Mouse (Mus musculus) 3134 (cell line): ENCODE measurements around the gene Reep1.

Source experiments
- DNase-seq: peaks from one replicate; pipeline ENCODE4 v3.0.0-alpha.2; 2011; ENCODE audit warnings: low spot score; ENCODE audit not compliant: insufficient read length; ENCODE audit errors: extremely low read depth

The Reep1 gene

DNA sequence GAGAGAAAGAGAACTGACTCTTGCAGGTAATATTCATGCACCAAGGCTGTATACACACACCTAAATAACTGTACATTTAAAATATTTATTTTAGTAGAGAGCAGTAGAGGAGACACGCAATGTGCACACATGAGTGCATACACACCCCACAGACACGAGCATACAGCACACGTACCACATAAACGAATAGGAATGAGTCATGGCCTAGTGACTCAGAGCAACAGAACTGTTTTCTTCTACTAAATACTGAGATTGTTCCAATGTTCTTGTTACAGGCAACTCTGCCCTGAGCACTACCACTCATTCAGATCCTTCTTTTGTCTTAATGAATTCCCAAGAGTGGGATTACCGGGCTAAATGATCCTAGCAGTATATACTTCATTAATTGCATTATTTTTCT, 70.7 kb downstream of the Reep1 start:
- no peak for DNase-seq

DNA sequence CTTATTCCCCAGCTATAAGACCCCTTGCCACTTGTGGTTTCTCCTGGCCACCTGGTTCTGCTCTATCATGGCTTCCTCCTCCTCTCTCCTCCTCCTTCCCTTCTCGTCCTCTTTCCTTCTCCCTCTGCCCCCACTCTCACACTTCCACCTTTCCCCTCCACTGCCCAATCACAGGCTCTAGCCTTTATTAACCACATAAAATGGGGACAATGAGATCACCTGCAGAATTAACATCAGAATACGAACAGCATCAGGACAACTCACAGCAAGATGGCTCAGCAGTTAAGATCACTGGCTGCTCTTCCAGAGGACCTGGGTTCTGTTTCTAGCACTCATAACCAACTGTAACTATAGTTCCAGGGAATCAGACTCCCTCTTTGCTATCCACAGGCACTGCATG, 72.5 kb downstream of the Reep1 start:
- no peak for DNase-seq

DNA sequence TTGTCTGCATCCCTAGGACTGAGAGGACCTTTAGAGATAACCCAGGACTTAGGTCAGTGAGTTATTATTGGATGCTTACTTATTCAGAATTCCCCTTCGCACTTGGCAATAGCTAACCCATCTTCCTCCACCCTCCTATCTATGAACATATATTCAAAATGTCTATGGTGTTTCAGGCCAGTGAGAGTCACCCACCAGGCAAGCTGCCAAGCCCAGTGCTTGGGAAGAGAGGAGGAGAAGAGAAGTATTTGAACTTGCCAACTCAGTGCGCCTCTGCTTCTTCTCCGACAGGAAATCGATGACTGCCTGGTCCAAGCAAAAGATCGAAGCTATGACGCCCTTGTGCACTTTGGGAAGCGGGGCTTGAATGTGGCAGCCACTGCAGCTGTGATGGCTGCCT, 73.1 kb downstream of the Reep1 start:
- no peak for DNase-seq

DNA sequence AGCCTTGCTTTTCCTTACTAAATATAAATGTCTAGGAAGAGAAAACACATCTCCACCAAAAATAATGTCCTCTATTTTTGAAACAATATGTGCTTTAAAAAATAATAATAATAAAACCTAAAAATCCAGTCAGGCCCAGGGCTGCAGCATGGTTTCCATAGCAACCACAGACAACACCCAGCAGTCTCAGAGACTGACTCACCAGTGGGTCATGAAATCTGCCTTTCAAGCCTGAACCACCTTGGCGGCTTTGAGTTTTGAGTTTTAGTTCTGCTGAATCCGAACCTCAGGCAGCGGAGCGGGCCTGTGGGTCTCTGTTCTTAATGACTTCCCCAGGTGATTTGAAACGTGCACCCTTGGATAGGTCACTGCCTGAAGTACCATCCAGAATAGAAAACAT, 75.8 kb downstream of the Reep1 start:
- DNase-seq = no peak

DNA sequence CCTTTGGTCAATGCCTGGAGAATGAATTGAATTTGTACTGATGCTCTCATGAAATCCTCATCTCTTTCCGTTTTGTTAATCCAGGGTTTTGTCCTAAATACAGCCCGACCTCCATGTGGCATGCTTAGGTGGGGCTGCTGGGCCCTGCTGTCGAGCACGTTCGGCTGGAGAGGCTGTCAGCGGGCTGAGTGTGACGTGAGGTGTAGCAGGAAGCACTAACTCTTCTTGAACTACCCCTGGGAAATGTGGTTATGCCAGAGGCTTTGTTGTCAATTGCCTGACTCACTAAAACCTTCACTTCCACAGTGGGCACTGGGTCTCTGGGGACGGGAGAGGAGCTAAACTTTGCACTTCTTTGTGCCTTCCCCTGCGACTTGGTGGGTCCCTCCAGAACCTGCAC, 81.0 kb downstream of the Reep1 start:
- peak; percentile 61 for DNase-seq

DNA sequence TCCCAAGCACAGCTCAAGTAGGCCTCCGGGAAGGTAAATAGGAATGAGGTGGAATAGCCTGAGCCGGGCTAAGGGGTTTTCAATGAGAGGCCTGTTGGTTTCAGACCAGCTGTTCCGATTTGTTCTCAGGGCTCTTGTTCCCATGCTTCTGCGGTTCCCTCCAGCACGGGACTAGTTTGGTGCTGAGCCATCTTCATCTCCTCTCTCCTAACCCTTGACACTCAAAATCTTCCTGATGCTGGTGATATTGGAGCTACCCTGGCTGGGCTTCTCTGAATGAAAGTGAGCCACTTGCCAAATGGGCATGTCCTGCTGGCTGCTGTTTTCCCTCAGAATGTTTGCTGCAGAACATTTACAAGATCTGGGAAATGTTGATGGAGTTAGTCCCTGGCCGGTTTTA, 84.4 kb downstream of the Reep1 start:
- no peak for DNase-seq

DNA sequence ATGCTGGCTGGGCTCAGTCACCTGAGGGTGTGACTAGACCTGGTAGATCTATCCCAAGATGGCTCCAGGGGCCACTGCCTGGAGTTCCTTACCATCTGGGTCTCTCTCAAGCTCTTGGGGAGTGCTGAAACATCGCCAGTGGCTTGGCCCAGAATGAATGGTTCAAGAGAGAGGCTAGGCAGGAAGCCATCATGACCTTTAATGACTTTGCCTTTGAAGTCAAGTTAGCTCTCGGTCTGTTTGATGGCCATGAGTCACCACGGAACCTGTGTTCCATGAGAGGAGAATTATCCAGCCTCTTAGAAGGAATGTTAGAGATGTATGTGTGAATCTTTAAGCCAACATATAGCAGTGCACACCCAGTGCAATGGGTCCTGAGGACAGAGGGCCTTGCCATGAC, 92.0 kb downstream of the Reep1 start:
- no peak for DNase-seq

DNA sequence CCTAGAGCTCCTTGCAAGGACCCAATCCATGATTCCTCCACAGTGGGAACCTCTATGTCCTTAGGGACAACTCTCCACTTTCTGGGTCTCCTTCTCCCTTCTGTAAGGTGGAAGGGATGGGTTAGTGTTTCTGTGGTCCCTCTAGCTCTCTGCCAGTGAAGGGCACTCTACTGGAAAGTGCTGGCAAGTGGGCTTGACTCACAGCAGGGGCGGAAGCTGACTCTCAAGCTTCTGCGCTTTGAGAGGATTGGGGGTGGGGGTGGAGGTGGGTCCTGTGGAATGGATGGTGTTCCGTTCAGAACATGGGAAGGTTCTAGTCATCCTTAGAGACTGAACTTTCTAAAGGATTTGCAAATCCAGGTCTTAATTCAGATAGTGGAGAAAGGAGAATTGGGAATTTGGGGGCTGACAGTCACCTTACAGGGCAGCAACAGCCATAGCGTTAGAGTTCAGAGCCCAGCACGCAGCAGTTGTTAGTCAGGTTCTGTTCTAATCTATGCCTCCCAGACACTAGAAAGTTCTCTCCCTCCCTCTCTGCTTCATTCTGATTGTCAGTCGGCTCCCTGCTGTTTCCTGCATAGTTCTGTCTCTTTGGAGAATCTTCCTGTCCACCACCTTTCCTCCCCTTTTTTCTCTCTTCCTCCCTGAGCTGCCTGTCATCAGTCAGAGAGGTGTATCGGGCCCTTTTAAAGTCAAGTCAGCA, 93.8 kb downstream of the Reep1 start:
- no peak for DNase-seq

DNA sequence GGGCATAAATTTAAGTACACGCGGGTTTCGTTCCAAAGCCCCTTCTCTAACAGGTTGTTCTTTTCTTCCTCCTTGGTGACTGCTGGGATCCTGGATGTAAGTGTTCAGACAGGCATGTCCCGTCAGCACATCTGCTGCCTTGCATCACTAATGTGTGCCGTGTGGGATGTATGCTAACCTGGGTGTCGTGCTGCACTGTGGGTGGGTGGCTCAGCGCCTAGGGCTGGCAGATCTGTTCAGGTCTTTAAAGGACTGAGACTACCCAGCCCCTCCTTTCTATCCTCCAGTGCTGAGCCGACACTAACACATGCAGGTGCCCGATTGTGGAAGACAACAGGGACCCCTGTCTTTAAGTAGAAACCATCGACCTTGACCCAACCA, 94.3 kb downstream of the Reep1 start:
- DNase-seq = no peak

DNA sequence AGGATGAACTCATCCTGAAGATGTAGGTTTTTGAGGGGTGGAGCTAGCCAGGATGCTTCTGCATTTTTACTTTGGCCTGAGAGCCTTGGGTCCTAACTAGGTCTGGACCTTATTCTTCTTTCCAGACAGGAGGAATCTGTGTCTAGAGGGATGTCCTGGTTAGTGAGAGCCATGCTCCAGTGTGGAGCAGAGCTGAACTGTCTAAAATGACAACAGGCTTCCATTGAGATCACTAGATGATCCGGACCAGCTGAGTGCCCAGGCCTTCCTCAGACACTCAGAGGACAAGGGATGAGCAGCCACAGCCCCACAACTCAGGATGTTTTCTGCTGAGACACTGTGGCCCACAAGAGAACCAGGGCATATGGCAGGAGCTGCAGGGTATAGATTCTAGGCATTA, 96.2 kb downstream of the Reep1 start:
- no peak for DNase-seq

DNA sequence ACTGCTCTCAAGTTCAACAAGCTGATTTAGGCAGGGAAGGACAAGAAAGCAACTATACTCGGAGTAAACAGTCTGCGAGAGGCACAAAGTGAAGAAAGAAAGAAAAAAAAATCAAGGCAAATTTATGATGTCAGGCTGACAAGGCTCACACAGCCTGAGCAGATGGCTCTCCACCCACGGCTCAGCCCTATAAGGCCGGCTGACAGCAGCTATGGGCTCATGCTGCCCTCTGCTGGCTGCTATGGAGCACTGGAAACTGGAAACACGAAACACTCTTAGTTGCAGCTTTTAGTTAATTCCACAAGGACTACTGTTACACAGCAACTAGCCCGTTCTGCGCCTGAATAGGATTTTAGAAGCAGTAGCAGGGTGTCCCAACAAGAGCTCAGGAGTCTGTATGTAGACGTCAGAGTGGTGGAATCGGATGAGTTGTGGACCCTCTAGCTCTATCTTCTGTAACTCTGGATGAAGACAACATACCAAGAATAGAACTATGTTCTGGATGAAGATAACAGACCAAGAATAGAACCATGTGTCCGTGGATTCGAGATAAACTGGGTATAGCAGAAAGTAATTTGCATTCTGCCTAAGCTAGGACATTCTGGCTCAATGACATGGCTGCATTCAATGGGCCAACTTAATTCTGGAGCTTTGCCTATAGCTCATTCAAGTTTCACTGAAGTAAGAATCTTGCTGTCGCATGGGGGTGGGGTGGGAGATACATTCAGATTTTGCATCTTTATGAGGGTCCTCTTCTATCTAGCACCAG, 96.9 kb downstream of the Reep1 start:
- peak; percentile 44 for DNase-seq

DNA sequence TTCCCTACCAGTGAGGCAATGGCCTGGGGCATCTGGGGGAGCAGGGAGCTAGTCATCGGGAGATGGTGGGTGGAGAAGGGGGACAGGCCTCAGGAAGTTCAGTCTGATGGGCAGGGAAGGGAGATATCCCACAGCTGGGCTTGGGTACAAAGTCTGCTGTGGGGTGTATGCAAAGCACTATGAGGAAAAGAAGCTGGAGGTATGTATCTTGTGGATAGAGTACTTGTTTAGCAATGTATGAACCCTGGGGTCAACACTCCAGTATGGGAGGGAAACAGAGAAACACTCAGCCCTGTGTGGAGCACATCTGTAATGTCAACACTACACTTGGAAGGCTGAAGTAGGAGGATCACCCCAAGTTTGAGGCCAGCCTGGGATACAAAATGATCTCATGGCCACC, 99.4 kb downstream of the Reep1 start:
- DNase-seq = no peak

DNA sequence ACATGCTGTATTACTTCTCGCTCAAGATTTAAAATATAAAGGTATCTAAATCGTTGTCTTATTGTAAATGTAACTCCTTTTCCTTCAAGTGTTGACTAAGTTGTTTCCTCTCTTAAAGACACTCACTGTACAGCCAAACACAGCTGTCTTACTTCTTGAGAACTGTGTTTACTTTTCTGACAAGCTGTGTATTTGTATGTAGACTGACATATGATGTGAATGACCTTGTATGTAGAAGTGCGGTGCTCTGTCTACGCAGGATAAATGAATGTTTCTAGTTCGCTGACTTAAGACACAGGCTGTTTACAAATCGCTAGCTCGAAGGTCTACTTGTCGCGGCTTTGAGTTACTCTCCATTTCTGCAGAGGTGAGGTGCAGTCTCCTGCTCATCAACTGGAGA, 102.5 kb downstream of the Reep1 start:
- no peak for DNase-seq

DNA sequence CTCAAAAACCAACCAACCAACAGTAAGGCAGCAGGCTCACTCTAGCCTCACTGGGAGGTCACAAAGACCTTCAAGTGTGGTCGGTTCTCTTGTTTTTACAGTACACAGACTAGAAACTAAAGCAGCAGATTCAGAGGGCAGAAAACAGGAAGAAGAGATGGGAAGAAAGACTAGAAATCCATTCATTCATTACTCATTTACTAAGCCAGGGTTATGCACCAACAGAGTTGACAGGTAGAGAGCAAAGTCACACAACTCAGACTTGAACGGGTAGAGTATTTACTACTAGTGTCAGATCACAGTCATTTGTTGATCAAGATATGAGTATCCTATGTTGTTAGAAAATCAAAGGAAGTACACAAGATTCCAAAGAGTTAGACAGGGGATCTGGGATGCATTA, 105.5 kb downstream of the Reep1 start:
- DNase-seq = no peak

DNA sequence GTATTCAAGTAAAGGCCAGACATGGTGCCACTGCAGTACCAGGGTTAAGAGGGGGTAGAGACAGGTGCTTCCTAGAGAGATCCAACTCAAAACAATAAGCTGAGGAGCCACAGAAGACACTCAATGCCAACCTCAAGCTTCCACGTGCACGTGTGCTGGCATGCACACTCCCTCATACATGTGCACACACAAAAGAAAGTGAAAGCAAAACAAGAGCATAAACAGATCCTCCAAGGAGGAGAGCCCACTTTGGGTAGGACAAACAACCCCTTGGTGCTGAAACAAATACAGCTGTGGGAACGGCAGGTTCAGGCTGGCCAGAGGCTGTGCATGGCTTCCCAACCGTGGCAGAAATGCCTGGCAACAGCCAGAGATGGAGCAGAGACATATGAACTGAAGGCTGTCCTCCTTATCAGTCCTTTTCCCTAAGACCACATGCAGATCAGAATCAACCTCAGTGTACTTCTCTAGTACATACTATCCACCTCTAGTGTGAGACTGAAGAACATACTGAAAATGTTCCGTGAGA, 112.5 kb downstream of the Reep1 start:
- no peak for DNase-seq

DNA sequence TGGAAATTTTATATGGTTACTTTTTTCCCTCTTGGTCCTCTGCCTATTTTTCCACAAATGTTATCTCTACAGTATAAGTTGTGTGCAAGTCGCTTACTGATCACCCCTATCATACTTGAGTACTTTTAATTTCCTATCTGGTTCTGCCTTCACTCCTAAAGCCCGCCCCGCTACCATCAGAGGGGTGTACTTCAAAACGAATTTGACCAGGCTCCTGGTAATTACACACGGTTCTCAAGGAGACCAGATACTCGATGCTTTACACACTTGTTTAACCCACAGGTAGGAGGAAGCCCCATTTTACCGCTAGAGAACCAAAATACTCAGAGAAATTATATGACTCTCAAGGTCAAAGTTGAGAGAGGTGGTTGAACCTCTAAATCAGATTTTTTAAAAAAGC, 115.7 kb downstream of the Reep1 start:
- DNase-seq = no peak

DNA sequence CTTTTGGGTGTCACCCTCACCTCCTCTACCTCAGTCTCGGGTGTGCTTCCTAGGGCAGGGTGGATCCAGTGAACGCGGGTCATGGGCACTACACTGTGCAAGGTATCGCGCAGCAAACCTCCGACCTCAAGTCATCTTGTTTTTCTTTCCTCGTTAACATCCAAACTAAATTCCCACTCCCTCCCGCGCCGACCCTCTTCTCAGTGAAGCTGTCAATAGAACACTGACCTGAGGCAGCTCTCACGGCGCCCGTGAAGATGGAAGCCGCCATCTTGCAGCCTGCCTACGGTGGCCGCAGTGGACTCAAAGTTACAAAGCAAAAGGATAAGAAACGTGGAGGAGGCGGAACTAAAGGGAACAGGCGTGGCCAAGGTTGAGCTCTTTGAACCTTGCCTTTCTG, 116.1 kb downstream of the Reep1 start:
- peak; percentile 74 for DNase-seq

DNA sequence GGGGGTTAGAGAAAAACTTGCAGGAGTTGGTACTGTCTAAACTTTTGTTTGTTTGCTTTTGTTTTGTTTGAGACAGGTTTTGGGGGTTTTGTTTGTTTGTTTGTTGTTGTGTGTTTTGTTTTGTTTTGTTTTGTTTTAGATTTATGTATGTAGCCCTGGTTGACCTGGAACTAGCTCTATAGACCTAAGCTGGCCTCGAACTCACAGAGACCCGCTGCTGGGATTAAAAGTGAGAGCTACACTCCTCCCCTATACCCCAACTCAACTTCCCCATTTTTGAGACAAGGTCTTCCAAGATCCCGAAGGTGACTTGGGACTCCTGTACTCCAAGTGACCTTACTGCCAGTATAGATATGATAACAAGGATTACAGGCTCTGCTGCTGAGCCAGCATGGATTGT, 116.6 kb downstream of the Reep1 start:
- DNase-seq = no peak

DNA sequence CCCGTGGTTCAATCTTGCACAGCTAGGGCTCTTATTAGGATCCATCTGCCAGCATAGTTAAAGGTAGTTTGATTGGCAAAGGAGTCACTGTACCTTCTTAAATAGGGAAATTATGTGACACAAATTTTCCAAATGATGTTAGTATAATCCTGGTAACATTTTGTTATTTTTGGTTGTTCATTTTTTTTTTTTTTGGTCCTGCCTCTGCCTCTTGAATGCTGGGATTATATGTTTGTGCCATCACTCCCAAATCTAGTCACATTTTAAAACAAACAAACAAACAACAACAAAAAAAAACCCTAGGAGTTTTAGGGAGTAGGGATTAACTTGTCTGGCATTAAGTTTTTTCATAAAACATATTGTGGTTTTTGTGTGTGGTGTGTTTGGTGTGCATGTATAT, 119.5 kb downstream of the Reep1 start, which contains the start of gene Mrpl35:
TSS of gene Mrpl35 (minus strand) at position 101 of the 400 bp plus-strand sequence.
- no peak for DNase-seq

DNA sequence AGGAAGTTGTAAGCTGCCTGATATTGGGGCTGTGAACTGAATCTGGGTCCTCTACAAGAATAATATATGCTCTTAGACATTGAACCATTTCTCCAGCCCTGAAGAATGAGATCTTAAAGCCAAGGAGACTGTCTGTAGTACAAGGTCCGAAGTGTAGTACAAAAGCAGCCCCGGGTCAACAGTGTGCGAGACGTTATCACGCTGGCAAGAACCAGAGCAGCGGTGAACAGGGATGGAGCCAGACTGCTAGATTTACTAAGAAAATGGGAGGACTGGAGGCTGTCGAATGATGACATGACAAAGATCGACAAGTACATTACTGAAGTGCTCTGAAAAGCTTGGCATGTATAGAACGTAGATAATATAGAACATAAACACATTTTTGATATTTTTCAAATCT, 122.4 kb downstream of the Reep1 start:
- no peak for DNase-seq

DNA sequence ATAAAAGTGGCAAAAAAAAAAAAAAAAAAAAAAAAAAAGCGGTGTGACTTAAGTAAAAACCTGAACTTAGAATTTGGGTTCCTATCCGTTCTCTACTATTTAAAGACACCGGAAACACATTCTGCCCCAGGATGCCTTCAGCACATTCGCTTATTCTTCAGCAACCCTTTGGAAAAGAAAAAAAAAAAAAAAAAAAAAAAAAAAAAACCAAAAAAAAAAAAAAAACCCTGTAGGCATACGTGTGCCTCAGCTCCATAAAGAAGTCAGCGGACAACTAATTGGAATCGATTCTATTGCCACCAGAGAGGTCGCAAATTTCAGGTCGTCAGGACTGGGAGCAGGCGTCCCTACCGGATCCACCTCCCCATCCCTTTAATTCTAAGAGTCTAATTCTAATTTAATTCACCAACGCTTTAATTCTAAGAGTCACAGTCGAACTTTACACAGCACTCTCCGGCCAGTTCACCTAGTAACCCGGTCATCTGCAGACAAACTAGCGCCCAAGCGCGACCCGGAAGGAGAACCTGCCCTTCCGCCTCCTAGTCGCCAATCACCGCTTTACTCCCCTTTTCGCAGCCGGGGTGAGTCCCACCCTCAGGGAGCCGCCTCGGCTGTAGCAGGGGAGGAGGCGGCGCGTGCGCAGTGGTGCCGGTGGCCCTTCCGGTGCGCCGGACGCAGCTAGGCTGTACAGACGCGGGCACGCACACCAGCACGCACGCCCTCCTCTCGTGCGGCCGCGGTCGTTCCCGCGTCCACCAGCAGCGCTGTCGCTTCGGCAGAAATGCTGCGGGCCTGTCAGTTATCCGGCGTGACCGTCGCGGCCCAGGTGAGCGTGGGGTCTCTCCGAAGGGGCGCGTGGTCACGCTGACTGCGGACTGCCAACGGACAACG, 123.6 kb downstream of the Reep1 start, which contains the start of gene Immt:
TSS of gene Immt (plus strand) at position 642 of the 891 bp plus-strand sequence.
- peak; percentile 98 for DNase-seq
